Mouse (Mus musculus): ENCODE measurements around the gene Pcbp1.

DNA sequence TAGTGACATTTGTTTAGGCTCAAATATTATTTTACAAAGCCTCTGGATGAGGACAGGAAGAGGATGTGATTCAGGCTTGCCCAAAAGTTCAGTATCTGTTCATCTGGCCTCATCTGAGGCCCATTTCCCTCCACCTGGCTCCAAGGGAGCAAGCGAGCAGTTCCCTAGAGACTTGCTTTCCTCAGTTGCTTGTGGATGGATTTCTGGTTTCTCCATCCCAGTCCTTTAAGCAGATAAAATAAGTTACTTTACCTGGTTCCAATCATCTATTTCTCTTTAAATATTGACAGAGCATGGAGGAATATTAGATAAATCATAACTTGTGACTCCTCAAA, 2.3 kb upstream of the Pcbp1 start:
- no peak for TF ChIP-seq POLR2A (IDR thresholded peaks at IDR 0.05; ENCODE audit: insufficient read length, low read depth)
- no peak for TF ChIP-seq MAX (IDR thresholded peaks at IDR 0.05; ENCODE audit: low read depth)
- TF ChIP-seq POLR2AphosphoS2 (IDR thresholded peaks at IDR 0.05; ENCODE audit: insufficient read length, low read depth), result no peak
- TF ChIP-seq MYOD1 (IDR thresholded peaks at IDR 0.05; ENCODE audit: control insufficient read depth in 1 of 3, insufficient read length in 2 of 3, low read depth in 2 of 3), result no peak
- no peak for TF ChIP-seq MYOG (IDR thresholded peaks at IDR 0.05; ENCODE audit: control insufficient read depth in 1 of 3, insufficient read depth in 1 of 3, insufficient read length in 2 of 3, low read depth in 2 of 3)
- no peak for TF ChIP-seq E2F4 (IDR thresholded peaks at IDR 0.05; ENCODE audit: insufficient read depth)

Data from myocyte (in vitro differentiated cells).